Mouse (Mus musculus): Measurements from ENCODE around the gene Slamf1. TPM values are rescaled to one million over a fixed set of nuclear protein-coding genes. Genes with fewer than 3 reads are reported as not detected.
A peak's percentile ranks its signal among the peaks of the same experiment; 100 is the strongest.
"Not testable (repeated sequence)": the region's sequence is repeated elsewhere in the genome, so short reads cannot be mapped to it uniquely, and the experiment has no call there.

Gene Slamf1
- polyA plus RNA-seq, 1 experiment from 2014 or later = 0.28 TPM

DNA sequence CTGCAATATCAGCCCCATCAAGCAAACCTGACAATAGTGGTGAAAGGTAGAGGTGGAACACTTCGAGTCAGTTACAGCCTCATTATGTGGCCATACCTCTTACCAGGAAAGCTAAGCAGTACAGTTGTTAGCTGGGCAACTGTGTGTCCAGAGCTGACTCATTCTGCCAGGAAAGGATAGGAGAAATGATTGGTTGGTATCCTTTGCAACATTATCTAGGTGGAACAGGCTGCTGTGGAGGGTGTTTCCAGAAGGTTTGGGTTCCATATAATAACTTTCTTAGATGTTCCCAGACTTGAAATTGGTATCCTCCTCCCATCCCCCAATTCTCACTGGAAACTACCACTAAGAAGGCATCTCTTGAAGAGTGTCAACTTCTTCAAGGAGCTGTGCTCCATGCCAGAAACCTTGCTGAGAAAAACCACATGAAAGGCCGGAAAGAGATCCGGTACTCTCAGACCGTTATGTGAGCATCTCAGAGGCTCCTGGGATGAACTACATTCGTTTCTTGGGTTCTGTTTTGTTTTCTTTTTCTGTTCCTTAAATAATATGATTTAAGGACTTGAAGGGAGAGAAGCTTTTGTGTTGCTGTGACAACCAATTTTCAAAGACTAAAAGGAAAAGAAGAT, 15.5 kb downstream of the Slamf1 start:
- Histone ChIP-seq H3K27ac (no peak overlapping the region), H3K4me2 (replicated peaks) (no peak overlapping the region), H3K4me1 (no peaks in the 10 kb centered on the region), H3K9ac (no peak overlapping the region), H3K36me3 (no peaks in the 10 kb centered on the region), H3K27me3 (replicated peaks) (no peaks in the 10 kb centered on the region), H3K9me3 (no peaks in the 10 kb centered on the region), H3K4me3 (no peak overlapping the region)
- WGBS = 86% methylated on average over 5 of the region's 5 CpGs
- ATAC-seq (ENCODE audit: low FRiP score, low read depth) = no peak

DNA sequence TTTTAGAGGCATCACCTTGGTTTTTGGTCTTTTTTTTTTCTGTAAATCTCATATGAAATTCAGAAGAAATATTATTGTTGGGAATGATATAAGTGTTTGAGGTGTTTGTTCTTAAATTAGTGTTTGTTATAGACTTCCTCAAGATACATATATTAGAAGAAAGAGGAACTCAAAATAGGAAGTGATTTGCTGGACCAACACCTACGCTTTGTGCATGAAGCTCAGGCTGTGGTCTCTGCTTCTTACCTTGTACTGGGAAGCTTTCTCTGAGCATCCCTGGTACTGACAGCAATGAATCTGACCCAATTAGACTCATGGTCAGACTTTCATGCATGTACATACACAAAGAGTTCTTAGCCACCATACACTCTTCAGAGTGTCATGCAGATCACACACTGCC, 18.9 kb downstream of the Slamf1 start:
- H3K4me2 ChIP-seq (replicated peaks) = no peak overlapping the region
- H3K36me3 ChIP-seq = no peaks in the 10 kb centered on the region
- H3K9ac ChIP-seq = no peak overlapping the region
- no peak overlapping the region for H3K27ac ChIP-seq
- H3K9me3 ChIP-seq = no peaks in the 10 kb centered on the region
- H3K4me1 ChIP-seq = no peaks in the 10 kb centered on the region
- no peak for ATAC-seq (ENCODE audit: low FRiP score, low read depth)
- 91% methylated on average over 1 of the region's 1 CpGs for WGBS
- H3K27me3 ChIP-seq (replicated peaks) = no peaks in the 10 kb centered on the region
- no peak overlapping the region for H3K4me3 ChIP-seq

DNA sequence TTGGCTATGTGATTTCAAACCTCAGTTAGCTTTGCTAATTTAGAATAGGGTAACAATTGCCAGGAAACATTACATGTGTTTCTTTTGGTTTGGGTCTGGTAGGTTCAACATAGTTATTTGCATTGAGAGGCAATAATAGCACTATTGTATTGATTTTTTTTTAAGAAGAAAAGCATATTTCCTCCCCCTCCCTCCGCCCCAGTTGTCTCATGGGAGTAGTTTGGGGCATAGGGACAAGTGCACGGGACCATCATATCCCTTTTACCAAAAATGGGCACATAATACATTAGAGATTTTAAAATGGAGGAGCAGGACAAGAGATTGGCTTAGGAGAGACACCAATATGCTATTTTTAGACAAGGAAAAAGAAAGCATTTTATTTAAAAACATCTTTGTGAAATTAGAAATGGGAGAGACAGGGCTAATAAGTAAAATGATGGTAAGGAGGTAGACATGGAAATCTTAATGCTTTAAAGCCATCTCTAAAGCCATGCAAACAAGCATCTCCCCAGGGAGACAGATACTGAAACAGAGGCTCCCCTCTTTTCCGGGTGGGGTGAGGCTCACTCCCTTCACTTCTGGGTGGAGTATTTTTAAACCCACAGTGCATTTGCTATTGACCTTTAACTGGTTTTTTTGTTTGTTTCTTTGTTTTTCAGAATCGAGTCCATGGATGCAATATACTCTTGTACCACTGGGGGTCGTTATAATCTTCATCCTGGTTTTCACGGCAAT, 20.5 kb downstream of the Slamf1 start:
- WGBS = 73% methylated on average over 6 of the region's 6 CpGs
- no peaks in the 10 kb centered on the region for H3K4me1 ChIP-seq
- no peaks in the 10 kb centered on the region for H3K36me3 ChIP-seq
- H3K4me2 ChIP-seq (replicated peaks) = no peak overlapping the region
- ATAC-seq (ENCODE audit: low FRiP score, low read depth) = no peak
- no peaks in the 10 kb centered on the region for H3K9me3 ChIP-seq
- H3K27ac ChIP-seq = no peak overlapping the region
- H3K9ac ChIP-seq = no peak overlapping the region
- H3K27me3 ChIP-seq (replicated peaks) = no peaks in the 10 kb centered on the region
- H3K4me3 ChIP-seq = no peak overlapping the region

DNA sequence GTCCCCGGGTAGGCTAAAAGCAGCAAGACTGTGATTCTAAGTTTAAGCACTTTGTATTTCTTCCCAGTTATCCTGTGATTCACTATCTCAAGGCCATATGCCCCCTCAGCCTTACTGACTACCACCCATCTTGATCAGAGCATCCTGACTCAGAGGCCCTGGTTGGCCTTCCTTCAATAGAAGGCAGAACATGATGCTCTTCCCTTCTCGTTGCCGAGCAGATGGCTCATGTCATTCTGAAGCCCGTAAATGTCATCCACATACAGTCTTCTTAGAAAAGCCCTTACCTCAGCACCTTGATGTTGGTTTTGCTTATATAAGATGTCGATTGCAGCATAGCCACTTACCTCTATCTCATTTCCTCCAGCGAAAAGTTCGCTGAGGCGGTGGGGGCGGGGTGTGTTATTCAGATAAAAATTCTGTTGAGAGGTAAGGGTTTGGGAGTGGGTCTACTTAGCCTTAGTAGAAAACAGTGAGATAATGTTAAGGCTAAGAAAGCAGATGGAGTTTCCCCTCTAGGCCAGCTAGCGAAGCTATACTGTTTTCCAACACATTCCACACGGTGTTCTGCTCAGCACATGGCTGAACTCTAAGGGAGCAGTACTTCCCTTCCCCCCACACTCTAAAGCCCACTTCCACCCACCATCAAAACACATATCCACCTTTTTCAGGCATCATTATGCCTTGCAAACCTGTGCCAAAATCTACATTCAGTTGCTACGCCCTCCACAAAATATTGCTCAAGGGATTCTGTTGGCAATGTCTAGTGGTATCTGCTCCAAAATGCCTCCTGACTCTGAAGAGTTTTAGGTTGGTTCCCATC, 21.7 kb downstream of the Slamf1 start:
- H3K9ac ChIP-seq = no peak overlapping the region
- no peak overlapping the region for H3K27ac ChIP-seq
- 91% methylated on average over 12 of the region's 12 CpGs for whole genome bisulfite sequencing
- no peaks in the 10 kb centered on the region for H3K4me1 ChIP-seq
- no peaks in the 10 kb centered on the region for H3K36me3 ChIP-seq
- ATAC-seq (ENCODE audit: low FRiP score, low read depth) = no peak
- no peak overlapping the region for H3K4me2 ChIP-seq (replicated peaks)
- H3K27me3 ChIP-seq (replicated peaks) = no peaks in the 10 kb centered on the region
- no peaks in the 10 kb centered on the region for H3K9me3 ChIP-seq
- no peak overlapping the region for H3K4me3 ChIP-seq

DNA sequence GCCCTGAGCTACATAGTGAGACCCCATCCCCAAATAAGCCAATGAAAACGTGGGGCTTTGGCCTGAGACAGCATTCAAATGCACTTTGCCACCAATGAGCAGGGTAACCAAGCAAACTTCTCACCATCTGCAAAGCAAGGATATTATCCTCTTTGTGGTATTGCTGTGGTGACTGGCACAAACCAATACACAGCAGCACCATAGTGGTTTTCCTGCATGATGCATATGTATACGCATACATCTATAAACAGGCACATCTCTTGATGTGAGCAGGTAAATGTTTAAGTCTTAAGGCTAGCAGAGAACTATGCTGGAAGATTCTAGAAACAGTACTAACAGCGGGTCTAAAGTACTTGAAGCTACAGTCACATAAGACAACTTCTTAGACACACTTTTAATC, 22.5 kb downstream of the Slamf1 start:
- H3K4me1 ChIP-seq = no peaks in the 10 kb centered on the region
- H3K27me3 ChIP-seq (replicated peaks) = no peaks in the 10 kb centered on the region
- ATAC-seq (ENCODE audit: low FRiP score, low read depth) = no peak
- no peak overlapping the region for H3K9ac ChIP-seq
- no peaks in the 10 kb centered on the region for H3K9me3 ChIP-seq
- no peak overlapping the region for H3K27ac ChIP-seq
- H3K4me3 ChIP-seq = no peak overlapping the region
- no peak overlapping the region for H3K4me2 ChIP-seq (replicated peaks)
- no peaks in the 10 kb centered on the region for H3K36me3 ChIP-seq
- 85% methylated on average over 3 of the region's 3 CpGs for WGBS

DNA sequence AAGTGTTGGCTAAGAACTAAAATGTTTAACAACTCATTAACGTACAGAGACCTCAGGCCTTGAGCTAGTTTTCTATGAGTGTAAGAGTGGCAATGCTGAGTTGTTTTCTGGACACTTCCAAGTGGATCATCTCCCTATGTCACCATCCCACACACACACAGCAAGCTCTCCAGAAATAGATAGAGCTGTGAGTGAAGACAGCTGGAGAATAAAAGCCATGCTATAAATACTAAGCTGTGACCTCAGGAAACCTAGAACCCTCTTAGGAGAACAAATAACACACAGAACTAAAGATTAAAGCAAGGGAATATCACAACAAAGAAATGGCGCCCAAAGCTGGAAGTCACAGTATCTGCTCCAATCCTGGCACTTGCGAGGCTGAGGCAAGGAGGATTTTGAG, 24.6 kb downstream of the Slamf1 start:
- no peaks in the 10 kb centered on the region for H3K36me3 ChIP-seq
- no peak overlapping the region for H3K4me2 ChIP-seq (replicated peaks)
- H3K27ac ChIP-seq = no peak overlapping the region
- no peaks in the 10 kb centered on the region for H3K27me3 ChIP-seq (replicated peaks)
- 90% methylated on average over 3 of the region's 3 CpGs for WGBS
- no peak for ATAC-seq (ENCODE audit: low FRiP score, low read depth)
- H3K4me1 ChIP-seq = no peaks in the 10 kb centered on the region
- H3K4me3 ChIP-seq = no peak overlapping the region
- H3K9me3 ChIP-seq = no peaks in the 10 kb centered on the region
- no peak overlapping the region for H3K9ac ChIP-seq

DNA sequence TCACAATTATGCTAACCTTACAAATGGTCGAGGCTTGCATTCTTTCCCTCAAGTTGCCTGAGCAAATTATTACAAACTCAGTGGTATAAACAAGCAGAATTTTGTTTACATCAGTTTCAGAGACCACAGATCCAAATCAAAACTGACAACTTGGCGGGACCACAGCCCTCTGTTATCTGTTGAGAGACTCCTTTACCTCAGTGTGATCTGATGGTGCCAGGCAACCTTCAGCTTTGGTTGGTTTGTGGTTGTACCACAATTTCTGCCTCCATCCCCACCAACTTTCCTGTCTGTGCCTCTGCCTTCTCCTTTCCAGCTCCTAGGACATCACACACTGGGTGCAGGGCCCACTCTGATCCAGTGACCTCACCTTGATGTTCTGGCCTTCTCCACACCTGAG, 29.3 kb downstream of the Slamf1 start:
- Histone ChIP-seq H3K4me3 (no peak overlapping the region), H3K27ac (no peak overlapping the region), H3K9me3 (no peaks in the 10 kb centered on the region), H3K9ac (no peak overlapping the region), H3K4me1 (no peaks in the 10 kb centered on the region), H3K4me2 (replicated peaks) (no peak overlapping the region), H3K36me3 (no peaks in the 10 kb centered on the region), H3K27me3 (replicated peaks) (no peaks in the 10 kb centered on the region)
- WGBS = 75% methylated on average over 2 of the region's 2 CpGs
- no peak for ATAC-seq (ENCODE audit: low FRiP score, low read depth)

DNA sequence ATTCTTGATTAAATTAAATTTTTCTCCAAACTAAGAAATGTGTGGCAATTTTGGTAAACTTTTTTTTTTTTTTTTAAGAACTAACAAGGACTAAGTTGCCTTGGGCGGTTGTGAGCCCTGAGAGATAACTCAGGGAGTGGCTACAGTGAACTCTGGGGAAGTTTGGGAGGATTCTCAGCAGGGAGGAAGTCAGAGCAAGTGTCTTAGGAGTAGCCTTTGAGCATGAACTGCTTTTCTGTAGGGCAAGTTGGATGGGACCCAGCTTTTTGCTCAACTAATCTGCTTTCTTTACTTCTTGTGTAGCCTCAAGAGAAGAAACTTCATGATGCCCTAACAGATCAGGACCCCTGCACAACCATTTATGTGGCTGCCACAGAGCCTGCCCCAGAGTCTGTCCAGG, 30.9 kb downstream of the Slamf1 start:
- 88% methylated on average over 1 of the region's 1 CpGs for WGBS
- no peaks in the 10 kb centered on the region for H3K9me3 ChIP-seq
- no peak overlapping the region for H3K9ac ChIP-seq
- no peaks in the 10 kb centered on the region for H3K36me3 ChIP-seq
- H3K27me3 ChIP-seq (replicated peaks) = no peaks in the 10 kb centered on the region
- H3K27ac ChIP-seq = no peak overlapping the region
- H3K4me1 ChIP-seq = no peaks in the 10 kb centered on the region
- H3K4me2 ChIP-seq (replicated peaks) = no peak overlapping the region
- ATAC-seq (ENCODE audit: low FRiP score, low read depth) = no peak
- H3K4me3 ChIP-seq = no peak overlapping the region

DNA sequence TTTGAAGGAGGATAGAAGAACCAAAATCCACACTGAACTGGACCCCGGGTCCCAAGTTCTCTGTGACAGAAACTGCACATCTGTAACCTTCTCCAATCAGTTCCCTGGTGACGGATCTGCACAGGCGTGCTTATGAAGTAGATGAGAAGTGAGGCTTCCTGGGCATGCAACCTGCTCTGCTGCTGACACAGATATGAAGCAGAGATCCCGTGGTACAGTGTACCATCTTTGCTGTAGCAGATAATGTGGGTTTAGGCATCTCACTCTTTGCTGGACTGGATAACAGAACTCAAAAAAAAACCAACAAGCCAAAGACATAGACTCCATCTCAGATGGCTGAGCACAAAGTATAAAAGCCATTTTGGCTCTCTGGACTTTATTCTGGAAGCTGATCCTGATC, 32.7 kb downstream of the Slamf1 start:
- Histone ChIP-seq H3K4me2 (replicated peaks) (no peak overlapping the region), H3K4me1 (no peaks in the 10 kb centered on the region), H3K9ac (no peak overlapping the region), H3K9me3 (no peaks in the 10 kb centered on the region), H3K27me3 (replicated peaks) (no peaks in the 10 kb centered on the region), H3K36me3 (no peaks in the 10 kb centered on the region), H3K4me3 (no peak overlapping the region), H3K27ac (no peak overlapping the region)
- 87% methylated on average over 4 of the region's 4 CpGs for WGBS
- ATAC-seq (ENCODE audit: low FRiP score, low read depth) = no peak

DNA sequence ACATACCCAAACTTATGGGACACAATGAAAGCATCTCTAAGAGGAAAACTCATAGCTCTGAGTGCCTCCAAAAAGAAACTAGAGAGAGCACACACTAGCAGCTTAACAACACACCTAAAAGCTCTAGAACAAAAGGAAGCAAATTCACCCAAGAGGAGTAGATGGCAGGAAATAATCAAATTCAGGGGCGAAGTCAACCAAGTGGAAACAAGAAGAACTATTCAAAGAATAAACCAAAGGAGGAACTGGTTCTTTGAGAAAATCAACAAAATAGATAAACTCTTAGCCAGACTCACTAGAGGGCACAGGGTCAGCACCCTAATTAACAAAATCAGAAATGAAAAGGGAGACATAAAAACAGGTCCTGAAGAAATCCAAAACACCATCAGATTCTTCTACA, 44.1 kb downstream of the Slamf1 start:
- not testable (repeated sequence) for H3K4me1 ChIP-seq; H3K9ac ChIP-seq; H3K9me3 ChIP-seq; H3K27me3 ChIP-seq (replicated peaks); H3K4me2 ChIP-seq (replicated peaks); ATAC-seq (ENCODE audit: low FRiP score, low read depth); H3K27ac ChIP-seq; H3K36me3 ChIP-seq; H3K4me3 ChIP-seq
- WGBS = 74% methylated on average over 1 of the region's 1 CpGs

DNA sequence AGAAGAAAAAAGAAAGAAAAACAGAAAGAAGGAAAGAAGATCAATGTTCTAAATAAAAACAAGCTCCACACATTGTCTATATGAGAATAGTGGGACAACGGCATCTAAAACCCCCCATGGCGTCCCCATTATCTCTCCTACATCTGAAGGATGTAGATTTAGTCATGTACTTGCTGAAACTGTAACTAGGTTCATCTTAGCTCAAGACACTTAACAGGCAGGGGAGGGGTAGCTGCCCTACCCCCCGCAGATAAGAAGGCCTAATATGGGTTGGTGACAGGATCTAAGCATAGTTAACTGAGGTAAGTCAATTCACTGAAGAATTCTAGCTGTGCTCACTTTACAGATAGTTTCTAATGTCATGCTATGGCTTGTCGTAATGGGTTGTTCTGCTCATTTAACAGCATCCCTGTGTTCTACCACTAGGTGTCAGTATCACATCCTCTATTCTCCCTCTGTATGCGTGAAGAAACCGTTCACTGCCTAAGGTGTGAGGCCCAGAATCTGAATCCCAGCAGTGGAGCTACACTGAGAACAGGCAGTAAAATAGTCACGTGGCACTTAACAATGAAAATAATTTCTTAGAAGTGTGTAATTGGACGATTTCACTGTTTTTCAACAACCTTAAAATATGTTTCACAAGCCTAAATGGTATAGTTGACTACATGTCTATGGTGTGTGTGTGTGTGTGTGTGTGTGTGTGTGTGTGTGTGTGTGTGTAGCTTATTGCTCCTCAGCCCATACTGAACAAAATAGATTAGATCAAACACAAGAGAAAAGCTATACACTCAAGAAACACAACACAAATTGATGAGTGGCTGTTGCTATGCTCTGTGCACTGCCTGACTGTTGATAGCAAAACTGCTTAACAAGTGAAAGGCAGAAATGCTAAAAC, 48.9 kb downstream of the Slamf1 start:
- Histone ChIP-seq H3K4me1 (no peaks in the 10 kb centered on the region), H3K27me3 (replicated peaks) (no peaks in the 10 kb centered on the region), H3K9me3 (no peaks in the 10 kb centered on the region), H3K27ac (no peak overlapping the region), H3K4me3 (no peak overlapping the region), H3K4me2 (replicated peaks) (no peak overlapping the region), H3K36me3 (no peaks in the 10 kb centered on the region), H3K9ac (no peak overlapping the region)
- ATAC-seq (ENCODE audit: low FRiP score, low read depth) = peak; percentile 94
- 16% methylated on average over 8 of the region's 8 CpGs for WGBS

DNA sequence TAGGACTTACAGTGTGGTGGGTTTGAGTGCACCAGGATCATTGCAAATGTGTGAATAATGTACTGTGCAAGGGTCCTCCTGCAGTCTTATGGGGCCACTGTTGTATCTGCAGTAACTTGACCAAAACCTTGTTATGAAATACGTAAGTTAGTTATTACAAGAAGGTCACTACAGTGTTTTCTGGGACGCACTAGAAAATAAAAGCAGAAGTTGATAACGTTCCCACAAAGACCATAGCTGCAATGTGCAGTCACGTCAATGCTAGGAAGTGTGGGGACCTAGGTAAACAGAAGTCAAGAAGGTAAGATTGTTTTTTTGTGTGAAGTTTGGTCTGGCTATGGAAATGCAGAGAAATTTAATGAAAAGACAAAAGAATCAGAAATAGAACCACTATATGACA, 50.1 kb downstream of the Slamf1 start:
- H3K9me3 ChIP-seq = no peaks in the 10 kb centered on the region
- H3K27me3 ChIP-seq (replicated peaks) = no peaks in the 10 kb centered on the region
- H3K4me2 ChIP-seq (replicated peaks) = no peak overlapping the region
- no peak overlapping the region for H3K4me3 ChIP-seq
- H3K36me3 ChIP-seq = no peaks in the 10 kb centered on the region
- no peak overlapping the region for H3K9ac ChIP-seq
- H3K4me1 ChIP-seq = no peaks in the 10 kb centered on the region
- no peak overlapping the region for H3K27ac ChIP-seq
- 92% methylated on average over 4 of the region's 4 CpGs for WGBS
- no peak for ATAC-seq (ENCODE audit: low FRiP score, low read depth)
